Mouse (Mus musculus): Measurements from ENCODE around the gene Gm10837. TPM values are rescaled to one million over a fixed set of nuclear protein-coding genes. Genes with fewer than 3 reads are reported as not detected.

The Gm10837 gene
- polyA plus RNA-seq, 1 experiment from 2014 or later = not detected

DNA sequence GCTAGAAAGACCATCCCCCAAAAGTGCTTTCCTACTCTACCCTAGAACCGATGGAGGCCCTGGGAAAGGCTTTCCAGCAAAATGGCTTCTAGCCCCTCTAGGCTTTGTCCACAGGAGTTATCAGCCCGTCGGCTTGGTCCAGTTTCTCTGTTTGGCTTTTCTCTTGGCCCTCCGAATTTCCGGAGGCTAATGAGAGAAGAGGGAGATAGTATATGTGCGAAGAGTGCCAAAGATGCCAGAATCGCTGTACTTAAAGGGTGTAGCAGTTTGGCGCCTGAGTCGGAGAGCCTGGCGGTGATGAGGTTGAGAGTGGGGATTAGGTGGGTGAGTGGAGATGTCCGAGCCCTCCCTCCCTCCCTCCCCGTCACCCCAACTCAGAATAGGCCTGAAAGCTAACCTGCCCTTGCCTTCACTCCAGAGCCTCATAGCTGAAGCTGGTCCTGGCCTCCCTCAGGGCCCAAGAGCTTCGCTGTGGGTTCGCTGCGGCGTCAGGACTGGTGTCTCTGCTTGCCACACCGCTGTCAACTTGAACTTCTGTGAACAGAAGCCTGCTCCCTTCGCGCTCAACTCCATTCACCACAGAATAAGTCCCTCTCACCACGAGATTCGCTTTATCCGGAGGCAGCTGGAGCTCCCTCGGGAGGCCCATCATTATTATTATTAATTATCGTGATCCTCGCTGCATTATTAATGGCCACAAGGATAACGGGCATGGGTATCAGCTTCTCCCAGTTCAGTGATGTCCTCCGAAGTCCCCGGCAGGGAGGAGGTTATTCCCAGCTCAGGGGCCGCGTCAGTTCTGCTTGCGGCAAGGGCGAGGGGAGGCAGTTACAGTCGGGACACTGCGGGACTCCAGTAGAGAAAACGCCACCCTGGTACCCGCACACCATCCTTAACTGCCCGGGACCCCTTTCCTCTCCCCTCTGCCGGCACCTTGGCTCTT, 8.0 kb upstream of the Gm10837 start:
- Histone ChIP-seq H3K9me3 (replicated peaks) (no peaks in the 10 kb centered on the region), H3K27me3 (replicated peaks) (peaks cover 87% of the 10 kb centered on the region), H3K9ac (no peak overlapping the region), H3K4me1 (replicated peaks) (0 out of 2 replicates have a peak, but pooled peaks cover 6% of the 10 kb centered on the region), H3K36me3 (no peaks in the 10 kb centered on the region), H3K4me3 (no peak overlapping the region), H3K4me2 (no peak overlapping the region), H3K27ac (ENCODE audit: poor library complexity, severe bottlenecking) (no peak overlapping the region)
- WGBS = 2% methylated on average over 38 of the region's 38 CpGs
- ATAC-seq (ENCODE audit: insufficient number of reproducible peaks, low FRiP score) = no peak

GRCm38 (mm10) chr14:122483024-122483385, 7.4 kb upstream of the Gm10837 start:
- no peak overlapping the region for H3K4me2 ChIP-seq
- 0 out of 2 replicates have a peak, but pooled peaks cover 6% of the 10 kb centered on the region for H3K4me1 ChIP-seq (replicated peaks)
- ATAC-seq (ENCODE audit: insufficient number of reproducible peaks, low FRiP score) = no peak
- H3K27me3 ChIP-seq (replicated peaks) = peaks cover 85% of the 10 kb centered on the region
- no peak overlapping the region for H3K27ac ChIP-seq (ENCODE audit: poor library complexity, severe bottlenecking)
- H3K9ac ChIP-seq = no peak overlapping the region
- 5% methylated on average over 5 of the region's 5 CpGs for WGBS
- no peak overlapping the region for H3K4me3 ChIP-seq
- no peaks in the 10 kb centered on the region for H3K9me3 ChIP-seq (replicated peaks)
- H3K36me3 ChIP-seq = no peaks in the 10 kb centered on the region

DNA sequence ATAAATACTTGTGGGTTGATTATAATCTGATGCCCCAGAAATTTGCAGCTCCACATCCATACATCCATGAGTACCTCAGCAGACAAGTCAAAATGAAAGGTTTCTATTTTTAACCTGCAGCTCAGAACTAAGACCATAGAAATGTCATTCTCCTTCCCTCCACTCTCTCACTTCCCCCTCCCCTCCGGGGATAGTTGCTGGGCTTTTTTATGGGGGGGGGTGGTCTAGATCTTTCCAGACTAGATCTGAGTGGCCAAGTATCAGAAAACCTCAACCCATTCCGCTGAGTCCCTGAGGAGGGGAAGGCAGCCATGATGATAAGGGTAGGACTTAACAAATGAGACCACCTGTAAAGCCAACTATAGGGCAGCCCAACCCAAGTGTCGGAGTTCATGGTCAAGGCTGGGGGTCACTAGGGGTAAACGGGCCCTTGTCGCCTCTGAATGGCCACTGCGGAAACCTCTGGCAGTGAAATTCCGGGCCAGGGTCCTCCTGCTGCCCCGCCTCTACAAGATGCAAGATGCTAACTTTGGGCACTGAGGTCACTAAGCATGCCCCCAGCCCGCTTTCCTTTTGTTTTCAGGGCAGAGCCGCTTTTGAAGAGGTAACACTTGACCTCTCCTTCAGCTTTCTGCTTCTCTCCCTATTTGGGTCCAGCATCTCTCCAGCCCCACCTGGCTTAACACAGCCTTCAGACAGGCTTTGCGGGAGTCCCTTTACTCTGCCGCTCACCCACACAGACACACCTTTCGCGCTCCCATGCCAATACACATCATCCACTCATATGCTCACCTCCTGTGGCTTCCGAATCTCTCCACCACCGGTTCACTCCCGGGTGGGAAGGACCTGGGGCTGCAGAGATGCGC, 6.6 kb upstream of the Gm10837 start:
- peaks cover 78% of the 10 kb centered on the region for H3K27me3 ChIP-seq (replicated peaks)
- ATAC-seq (ENCODE audit: insufficient number of reproducible peaks, low FRiP score) = no peak
- no peak overlapping the region for H3K4me3 ChIP-seq
- H3K9ac ChIP-seq = no peak overlapping the region
- 0 out of 2 replicates have a peak, but pooled peaks cover 3% of the 10 kb centered on the region for H3K4me1 ChIP-seq (replicated peaks)
- no peaks in the 10 kb centered on the region for H3K9me3 ChIP-seq (replicated peaks)
- no peaks in the 10 kb centered on the region for H3K36me3 ChIP-seq
- H3K4me2 ChIP-seq = no peak overlapping the region
- 2% methylated on average over 18 of the region's 18 CpGs for WGBS
- H3K27ac ChIP-seq (ENCODE audit: poor library complexity, severe bottlenecking) = no peak overlapping the region

GRCm38 (mm10) chr14:122484458-122484843, 5.9 kb upstream of the Gm10837 start:
- no peak overlapping the region for H3K9ac ChIP-seq
- peaks cover 78% of the 10 kb centered on the region for H3K27me3 ChIP-seq (replicated peaks)
- H3K36me3 ChIP-seq = no peaks in the 10 kb centered on the region
- H3K4me3 ChIP-seq = no peak overlapping the region
- H3K4me2 ChIP-seq = no peak overlapping the region
- no peaks in the 10 kb centered on the region for H3K4me1 ChIP-seq (replicated peaks)
- WGBS = 19% methylated on average over 3 of the region's 4 CpGs
- no peak overlapping the region for H3K27ac ChIP-seq (ENCODE audit: poor library complexity, severe bottlenecking)
- H3K9me3 ChIP-seq (replicated peaks) = no peaks in the 10 kb centered on the region
- ATAC-seq (ENCODE audit: insufficient number of reproducible peaks, low FRiP score) = no peak

GRCm38 (mm10) chr14:122484844-122485551, 5.4 kb upstream of the Gm10837 start:
- no peaks in the 10 kb centered on the region for H3K36me3 ChIP-seq
- WGBS = 1% methylated on average over 24 of the region's 24 CpGs
- H3K4me1 ChIP-seq (replicated peaks) = no peaks in the 10 kb centered on the region
- H3K4me2 ChIP-seq = no peak overlapping the region
- no peaks in the 10 kb centered on the region for H3K9me3 ChIP-seq (replicated peaks)
- no peak overlapping the region for H3K4me3 ChIP-seq
- H3K27ac ChIP-seq (ENCODE audit: poor library complexity, severe bottlenecking) = no peak overlapping the region
- peaks cover 77% of the 10 kb centered on the region for H3K27me3 ChIP-seq (replicated peaks)
- no peak overlapping the region for H3K9ac ChIP-seq
- ATAC-seq (ENCODE audit: insufficient number of reproducible peaks, low FRiP score) = no peak

DNA sequence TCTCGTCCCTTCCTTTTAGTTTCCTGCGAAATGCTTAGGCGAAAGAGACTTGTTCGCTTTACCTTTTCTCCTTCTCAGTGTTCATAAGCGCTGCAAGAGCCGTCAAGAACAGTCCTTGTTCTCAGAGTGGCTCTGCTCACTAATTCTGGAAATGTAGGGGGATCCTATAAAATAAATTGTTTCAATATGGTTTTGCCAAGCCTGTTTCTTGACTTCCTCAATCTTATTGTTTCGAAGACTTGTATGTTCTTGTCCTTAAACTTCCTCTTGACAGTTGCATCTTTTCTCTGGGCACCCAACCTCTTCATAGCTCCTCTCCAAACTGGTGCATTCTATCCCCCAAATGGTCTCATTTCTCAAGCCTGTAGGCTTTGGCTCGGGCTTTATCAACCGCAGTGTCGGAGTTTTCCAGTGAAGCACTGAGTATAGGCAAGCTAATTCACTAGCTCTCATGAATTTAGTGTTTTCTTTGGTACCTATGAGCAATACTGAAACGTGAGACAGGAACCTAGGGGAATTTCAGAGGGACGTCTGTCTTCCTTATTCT, 4.7 kb upstream of the Gm10837 start:
- Histone ChIP-seq H3K27me3 (replicated peaks) (peaks cover 78% of the 10 kb centered on the region), H3K36me3 (no peaks in the 10 kb centered on the region), H3K4me3 (no peak overlapping the region), H3K9me3 (replicated peaks) (no peaks in the 10 kb centered on the region), H3K4me1 (replicated peaks) (peaks cover 7% of the 10 kb centered on the region), H3K9ac (no peak overlapping the region), H3K4me2 (no peak overlapping the region), H3K27ac (ENCODE audit: poor library complexity, severe bottlenecking) (no peak overlapping the region)
- 3% methylated on average over 12 of the region's 12 CpGs for WGBS
- ATAC-seq (ENCODE audit: insufficient number of reproducible peaks, low FRiP score) = no peak

- Histone ChIP-seq H3K4me3 (no peak overlapping the region), H3K36me3 (no peaks in the 10 kb centered on the region), H3K4me1 (replicated peaks) (peaks cover 8% of the 10 kb centered on the region), H3K4me2 (no peak overlapping the region), H3K9ac (no peak overlapping the region), H3K27me3 (replicated peaks) (peaks cover 79% of the 10 kb centered on the region), H3K9me3 (replicated peaks) (no peaks in the 10 kb centered on the region), H3K27ac (ENCODE audit: poor library complexity, severe bottlenecking) (no peak overlapping the region)
- WGBS = 11% methylated on average over 1 of the region's 1 CpGs
- ATAC-seq (ENCODE audit: insufficient number of reproducible peaks, low FRiP score) = no peak
These were observed 3.8 kb upstream of the Gm10837 start for GRCm38 (mm10) chr14:122486611-122487010.

- ATAC-seq (ENCODE audit: insufficient number of reproducible peaks, low FRiP score) = no peak
- no peaks in the 10 kb centered on the region for H3K36me3 ChIP-seq
- H3K27ac ChIP-seq (ENCODE audit: poor library complexity, severe bottlenecking) = no peak overlapping the region
- WGBS = 3% methylated on average over 5 of the region's 5 CpGs
- no peak overlapping the region for H3K4me3 ChIP-seq
- no peak overlapping the region for H3K9ac ChIP-seq
- peaks cover 8% of the 10 kb centered on the region for H3K4me1 ChIP-seq (replicated peaks)
- no peaks in the 10 kb centered on the region for H3K9me3 ChIP-seq (replicated peaks)
- peaks cover 74% of the 10 kb centered on the region for H3K27me3 ChIP-seq (replicated peaks)
- no peak overlapping the region for H3K4me2 ChIP-seq
These were observed 3.0 kb upstream of the Gm10837 start for GRCm38 (mm10) chr14:122487366-122487765.

DNA sequence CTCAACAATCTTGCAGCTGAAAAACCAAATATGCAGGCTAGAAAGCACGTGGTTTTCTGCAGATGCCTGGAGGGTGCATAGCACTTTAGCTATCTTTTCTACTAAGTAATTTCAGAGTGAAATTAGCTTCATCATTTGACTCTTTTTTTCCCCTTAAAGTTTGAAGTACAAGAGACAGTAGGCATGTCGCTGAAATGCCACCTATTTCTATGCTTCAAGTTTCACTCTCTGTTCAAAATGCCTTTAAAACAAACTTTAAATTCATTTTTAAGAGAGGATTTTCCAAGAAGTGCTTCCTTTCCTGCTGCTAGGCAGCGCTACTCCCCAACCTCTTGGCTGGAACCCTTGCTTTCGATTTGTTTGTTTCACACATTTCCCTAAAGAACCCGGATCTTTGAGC, 1.3 kb upstream of the Gm10837 start:
- under 1% methylated on average over 5 of the region's 5 CpGs for WGBS
- Histone ChIP-seq H3K9ac (no peak overlapping the region), H3K4me2 (no peak overlapping the region), H3K4me1 (replicated peaks) (peaks cover 8% of the 10 kb centered on the region), H3K4me3 (no peak overlapping the region), H3K27ac (ENCODE audit: poor library complexity, severe bottlenecking) (no peak overlapping the region), H3K36me3 (no peaks in the 10 kb centered on the region), H3K9me3 (replicated peaks) (peaks cover 4% of the 10 kb centered on the region; the same call in 1 of the 2 replicates), H3K27me3 (replicated peaks) (peaks cover 71% of the 10 kb centered on the region)
- ATAC-seq (ENCODE audit: insufficient number of reproducible peaks, low FRiP score) = no peak

GRCm38 (mm10) chr14:122489686-122490414, 536 bp upstream of the Gm10837 start:
- H3K4me1 ChIP-seq (replicated peaks) = peaks cover 8% of the 10 kb centered on the region
- no peak overlapping the region for H3K27ac ChIP-seq (ENCODE audit: poor library complexity, severe bottlenecking)
- peaks cover 8% of the 10 kb centered on the region for H3K9me3 ChIP-seq (replicated peaks)
- 4% methylated on average over 12 of the region's 12 CpGs for WGBS
- 0 out of 2 replicates have a peak overlapping the region, but pooled peaks have one; percentile 41 for H3K4me3 ChIP-seq
- peak overlapping the region; percentile 65 for H3K4me2 ChIP-seq
- no peak overlapping the region for H3K9ac ChIP-seq
- H3K36me3 ChIP-seq = no peaks in the 10 kb centered on the region
- ATAC-seq (ENCODE audit: insufficient number of reproducible peaks, low FRiP score) = no peak
- H3K27me3 ChIP-seq (replicated peaks) = peaks cover 69% of the 10 kb centered on the region

Measured in heart, embryonic 12.5 days (tissue).